Mouse (Mus musculus) olfactory bulb, adult 2 months (tissue): ENCODE measurements at regions not wholly inside any gene's neighbourhood (a gene's known extent, or its start where the extent isn't known, plus 50 kb on each side); places are given as distances from the start of the nearest gene placed in this dataset.

Experiments used
- H3K27ac ChIP-seq: fragments of 200-500 bp; 2 replicates; pipeline ENCODE4 v1.5.1; 2012; ENCODE audit warnings: low read depth, low read length; ENCODE audit not compliant: insufficient read depth
- H3K4me1 ChIP-seq: fragments of 200-500 bp; 2 replicates; pipeline ENCODE4 v1.6.1; 2012; ENCODE audit warnings: low read length; ENCODE audit not compliant: control insufficient read depth, insufficient read depth
- H3K4me3 ChIP-seq: fragments of 200-500 bp; 2 replicates; pipeline ENCODE4 v1.5.1; 2012; ENCODE audit warnings: mild to moderate bottlenecking, low read depth, low read length, moderate library complexity; ENCODE audit not compliant: insufficient read depth
- CTCF ChIP-seq: fragments of 200-500 bp; IDR thresholded peaks from 2 replicates; pipeline ENCODE4 v1.5.1; 2012; ENCODE audit warnings: low read depth, mild to moderate bottlenecking, low read length, moderate library complexity; ENCODE audit not compliant: insufficient read depth
- POLR2A ChIP-seq: fragments of 200-500 bp; IDR thresholded peaks from 2 replicates; pipeline ENCODE4 v1.6.1; 2012; ENCODE audit warnings: mild to moderate bottlenecking, low read depth, low read length, moderate library complexity; ENCODE audit not compliant: insufficient read depth
- WGBS: fragments of 180-500 bp; shearing (Covaris S2); methylation state at CpG from one replicate; pipeline ENCODE4 v1.1.7; 2018; 5-methylcytosine and 5-hydroxymethylcytosine counted together

- peaks cover 2% of the 10 kb centered on the region for H3K4me1 ChIP-seq
- no peak overlapping the region for H3K27ac ChIP-seq
- H3K4me3 ChIP-seq: no peak overlapping the region
- WGBS: 34% methylated on average over 4 of the region's 4 CpGs
- no peak for TF ChIP-seq CTCF
- no peak for TF ChIP-seq POLR2A
Observed at GRCm38 (mm10) chr1:157974656-157975055, 381.5 kb downstream of the Brinp2 start.

GRCm38 (mm10) chr1:158019161-158019560 is 337.0 kb downstream of the Brinp2 start:
- no peak for TF ChIP-seq CTCF
- TF ChIP-seq POLR2A: no peak
- Histone ChIP-seq H3K27ac (no peak overlapping the region), H3K4me1 (no peaks in the 10 kb centered on the region), H3K4me3 (no peak overlapping the region)
- WGBS: 60% methylated on average over 7 of the region's 7 CpGs

GRCm38 (mm10) chr1:158039756-158040155 is 316.4 kb downstream of the Brinp2 start:
- WGBS: 50% methylated on average over 2 of the region's 2 CpGs
- Histone ChIP-seq H3K27ac (no peak overlapping the region), H3K4me1 (no peaks in the 10 kb centered on the region), H3K4me3 (no peak overlapping the region)
- TF ChIP-seq CTCF (no peak), POLR2A (no peak)

GRCm38 (mm10) chr1:158040334-158040733 is 315.8 kb downstream of the Brinp2 start:
- Histone ChIP-seq H3K4me1 (no peaks in the 10 kb centered on the region), H3K4me3 (no peak overlapping the region), H3K27ac (no peak overlapping the region)
- TF ChIP-seq CTCF (no peak), POLR2A (no peak)
- 80% methylated on average over 4 of the region's 4 CpGs for WGBS

GRCm38 (mm10) chr1:158052644-158053043 is 303.5 kb downstream of the Brinp2 start:
- Histone ChIP-seq H3K4me1 (peaks cover 8% of the 10 kb centered on the region; the same call in 1 of the 2 replicates), H3K27ac (no peak overlapping the region), H3K4me3 (no peak overlapping the region)
- TF ChIP-seq POLR2A (no peak), CTCF (no peak)
- WGBS: 44% methylated on average over 4 of the region's 4 CpGs

- Histone ChIP-seq H3K4me1 (peaks cover 8% of the 10 kb centered on the region; the same call in 1 of the 2 replicates), H3K4me3 (no peak overlapping the region), H3K27ac (no peak overlapping the region)
- no peak for TF ChIP-seq POLR2A
- no peak for TF ChIP-seq CTCF
- WGBS: 32% methylated on average over 11 of the region's 11 CpGs
Observed at GRCm38 (mm10) chr1:158054961-158055360, 301.2 kb downstream of the Brinp2 start.

- Histone ChIP-seq H3K4me1 (peaks cover 4% of the 10 kb centered on the region; the same call in 1 of the 2 replicates), H3K27ac (no peak overlapping the region), H3K4me3 (no peak overlapping the region)
- TF ChIP-seq POLR2A (no peak), CTCF (no peak)
- WGBS: 74% methylated on average over 3 of the region's 3 CpGs
Observed at GRCm38 (mm10) chr1:158056994-158057630, 299.0 kb downstream of the Brinp2 start.

- H3K4me1 ChIP-seq: peaks cover 4% of the 10 kb centered on the region; the same call in 1 of the 2 replicates
- H3K4me3 ChIP-seq: no peak overlapping the region
- TF ChIP-seq POLR2A (no peak), CTCF (no peak)
- H3K27ac ChIP-seq: no peak overlapping the region
Observed at GRCm38 (mm10) chr1:158057789-158058188, 298.3 kb downstream of the Brinp2 start.

GRCm38 (mm10) chr1:158061995-158062394 is 294.1 kb downstream of the Brinp2 start:
- Histone ChIP-seq H3K27ac (no peak overlapping the region), H3K4me3 (no peak overlapping the region), H3K4me1 (no peaks in the 10 kb centered on the region)
- TF ChIP-seq CTCF (no peak), POLR2A (no peak)
- 73% methylated on average over 6 of the region's 6 CpGs for WGBS

GRCm38 (mm10) chr1:158082181-158082580 is 273.9 kb downstream of the Brinp2 start:
- no peak overlapping the region for H3K27ac ChIP-seq
- TF ChIP-seq CTCF: no peak
- TF ChIP-seq POLR2A: no peak
- no peaks in the 10 kb centered on the region for H3K4me1 ChIP-seq
- 88% methylated on average over 1 of the region's 1 CpGs for WGBS
- no peak overlapping the region for H3K4me3 ChIP-seq
